Mouse (Mus musculus) lung, postnatal 0 days (tissue): Measurements from ENCODE around the gene Olfr533. TPM values are rescaled to one million over a fixed set of nuclear protein-coding genes. Genes with fewer than 3 reads are reported as not detected.
"Not testable (repeated sequence)": the region's sequence is repeated elsewhere in the genome, so short reads cannot be mapped to it uniquely, and the experiment has no call there.

Experiments used
- ATAC-seq: fragments of 200-750 bp; cut with Nextera tagmentation; 2 replicates; pipeline ENCODE4 v1.8.0; 2017; ENCODE audit warnings: moderate library complexity
- DNase-seq: peaks from one replicate; pipeline ENCODE4 v3.0.0-alpha.2; 2016; ENCODE audit warnings: low spot score
- H3K27ac ChIP-seq: fragments of 300-500 bp; sonication (generic); 2 replicates; pipeline ENCODE4 v1.5.1; 2014; ENCODE audit warnings: antibody characterized with exemption, mild to moderate bottlenecking, low read length, mixed read lengths
- H3K27me3 ChIP-seq: fragments of 300-500 bp; sonication (generic); replicated peaks from 2 replicates; pipeline ENCODE4 v1.6.1; 2014; ENCODE audit warnings: low read length, mixed read lengths; ENCODE audit not compliant: insufficient read depth
- H3K36me3 ChIP-seq: fragments of 300-500 bp; sonication (generic); 2 replicates; pipeline ENCODE4 v1.6.1; 2014; ENCODE audit warnings: low read length, mixed read lengths; ENCODE audit not compliant: insufficient read depth
- H3K4me1 ChIP-seq: fragments of 300-500 bp; sonication (generic); 2 replicates; pipeline ENCODE4 v1.6.1; 2014; ENCODE audit warnings: antibody characterized with exemption, low read depth, low read length, mixed read lengths; ENCODE audit not compliant: insufficient read depth
- H3K4me2 ChIP-seq: fragments of 300-500 bp; sonication (generic); replicated peaks from 2 replicates; pipeline ENCODE4 v1.6.1; 2014; ENCODE audit warnings: low read depth, mild to moderate bottlenecking, low read length, moderate library complexity, mixed read lengths
- H3K4me3 ChIP-seq: fragments of 300-500 bp; sonication (generic); 2 replicates; pipeline ENCODE4 v1.5.1; 2014; ENCODE audit warnings: low read depth, low read length
- H3K9ac ChIP-seq: fragments of 300-500 bp; sonication (generic); replicated peaks from 2 replicates; pipeline ENCODE4 v1.6.1; 2014; ENCODE audit warnings: low read depth, mild to moderate bottlenecking
- H3K9me3 ChIP-seq: fragments of 300-500 bp; sonication (generic); 2 replicates; pipeline ENCODE4 v1.6.1; 2016; ENCODE audit warnings: low read length, mixed read lengths
- CTCF ChIP-seq: IDR thresholded peaks from 2 replicates; pipeline ENCODE4 v1.5.1; 2016; ENCODE audit warnings: antibody characterized with exemption, mild to moderate bottlenecking
- EP300 ChIP-seq: IDR thresholded peaks from 2 replicates; pipeline ENCODE4 v1.6.1; 2016; ENCODE audit warnings: antibody characterized with exemption, mild to moderate bottlenecking, control low read depth
- WGBS: fragments of 180-500 bp; shearing (Covaris S2); extraction: QIAGEN DNeasy Blood & Tissue Kit; methylation state at CpG from one replicate; pipeline ENCODE4 v1.1.7; 2014; 5-methylcytosine and 5-hydroxymethylcytosine counted together
- polyA plus RNA-seq: library from polyadenylated mRNA; unstranded; fragments of >200 nt; fragmentation: Nextera tagmentation; extraction: Ambion mirVana; gene quantifications from 2 replicates; pipeline ENCODE4 v1.2.1, GENCODE M21; 2015

The Olfr533 gene
- polyA plus RNA-seq, 1 experiment from 2014 or later, result not detected

DNA sequence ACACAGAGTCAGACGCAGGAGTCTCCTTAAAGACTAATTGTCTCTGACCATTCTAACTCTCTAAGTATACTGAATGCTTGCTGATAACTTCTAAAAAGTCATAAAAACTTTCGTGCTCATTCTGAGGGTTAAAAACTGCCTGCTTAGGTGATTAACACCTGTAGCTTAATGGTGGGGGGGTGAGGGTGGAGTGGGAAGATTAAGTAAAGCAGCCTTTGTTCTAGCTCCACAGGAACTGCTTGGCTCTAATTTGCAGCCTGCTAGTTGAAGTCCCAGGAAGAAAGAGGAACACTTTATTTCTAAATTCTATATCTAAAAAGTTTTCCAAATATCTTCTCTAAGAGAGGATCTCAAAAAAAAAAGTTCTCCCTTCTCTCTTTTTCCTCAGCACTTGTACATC, 31.1 kb downstream of the Olfr533 start:
- WGBS, result 32% methylated on average over 2 of the region's 2 CpGs
- Histone ChIP-seq H3K4me2 (no peak overlapping the region), H3K4me1 (no peaks in the 10 kb centered on the region), H3K4me3 (no peak overlapping the region), H3K27me3 (no peaks in the 10 kb centered on the region), H3K27ac (no peak overlapping the region), H3K9me3 (no peaks in the 10 kb centered on the region), H3K9ac (no peak overlapping the region), H3K36me3 (no peaks in the 10 kb centered on the region)
- DNase-seq (no peak), ATAC-seq (no peak)
- TF ChIP-seq CTCF, result no peak
- TF ChIP-seq EP300, result no peak

DNA sequence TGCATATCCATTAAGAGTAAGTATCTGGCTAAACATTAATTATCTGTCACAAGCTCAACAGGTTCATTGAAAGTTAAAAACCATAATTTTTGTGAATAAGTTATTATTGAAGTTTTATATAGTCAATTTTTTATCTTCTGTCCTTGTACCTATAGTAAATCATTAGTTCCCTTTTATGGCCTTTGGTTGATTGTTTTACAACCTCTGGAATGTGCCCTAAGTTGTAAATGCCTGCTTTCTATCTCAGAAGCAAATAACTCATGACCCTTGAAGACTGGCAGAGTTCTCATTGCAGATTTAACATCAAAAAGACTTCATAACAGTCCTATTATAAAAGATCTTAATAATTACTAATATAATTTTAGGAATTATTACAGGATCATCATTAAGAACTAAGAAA, 31.5 kb downstream of the Olfr533 start:
- Histone ChIP-seq H3K4me2 (no peak overlapping the region), H3K9ac (no peak overlapping the region), H3K4me3 (no peak overlapping the region), H3K9me3 (no peaks in the 10 kb centered on the region), H3K27me3 (no peaks in the 10 kb centered on the region), H3K36me3 (no peaks in the 10 kb centered on the region), H3K27ac (no peak overlapping the region), H3K4me1 (no peaks in the 10 kb centered on the region)
- no peak for DNase-seq
- no peak for ATAC-seq
- no peak for TF ChIP-seq EP300

DNA sequence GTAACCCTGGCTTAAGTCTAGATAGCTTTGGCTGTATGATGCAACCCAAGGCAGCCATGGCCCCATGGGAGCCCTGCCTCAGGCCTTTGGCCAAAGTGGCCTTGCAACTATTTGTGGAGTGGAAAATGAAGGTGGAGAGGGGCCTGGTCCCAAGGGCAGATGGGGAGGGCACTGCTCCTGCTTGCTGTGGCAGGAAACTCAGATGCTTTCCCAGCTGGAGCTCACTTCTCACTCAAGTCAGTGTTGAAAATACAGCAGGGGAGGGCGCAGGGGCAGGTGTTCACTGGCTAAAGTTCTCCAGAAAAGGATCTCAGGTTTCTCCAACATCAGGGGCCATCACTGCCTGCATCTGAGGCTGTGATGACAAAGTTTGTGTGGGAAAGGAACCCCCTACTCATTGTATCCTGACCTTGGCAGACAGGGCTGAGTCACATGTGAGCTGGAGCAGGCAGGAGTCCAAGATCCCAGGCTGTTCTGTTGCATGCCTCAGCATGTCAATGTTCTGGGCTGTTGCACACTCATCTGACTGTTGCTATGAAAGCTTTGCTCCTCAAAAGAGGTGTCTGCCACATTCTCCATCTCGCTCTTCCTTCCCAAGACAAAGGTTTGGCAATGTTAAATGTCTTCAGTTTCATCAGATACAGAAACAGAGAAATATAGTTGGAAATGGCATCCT, 44.3 kb downstream of the Olfr533 start, which contains the start of gene Olfr536:
TSS of gene Olfr536 (minus strand) at position 51 of the 676 bp plus-strand sequence.
- 72% methylated on average over 1 of the region's 2 CpGs for WGBS

More for the DNA sequence above, 44.3 kb downstream of the Olfr533 start, which contains the start of gene Olfr536:
- ATAC-seq, H3K36me3 ChIP-seq, H3K4me2 ChIP-seq, H3K4me1 ChIP-seq, H3K9ac ChIP-seq, H3K27me3 ChIP-seq, H3K4me3 ChIP-seq, DNase-seq, H3K27ac ChIP-seq, H3K9me3 ChIP-seq: not testable (repeated sequence)

Other genes starting within 250 kb of the Olfr533 start
- 0.23 and 0.56 TPM in 2 replicates for gene Cd163l1, start 245.1 kb upstream of the Olfr533 start, polyA plus RNA-seq
- 0.05 TPM in 1 of 2 replicates, not detected in the other for gene 5830411N06Rik, start 216.1 kb upstream of the Olfr533 start, polyA plus RNA-seq
- not detected in 2 replicates for gene Olfr525, start 142.5 kb upstream of the Olfr533 start, polyA plus RNA-seq
- gene Olfr527, start 129.4 kb upstream of the Olfr533 start, polyA plus RNA-seq, result not detected in 2 replicates
- not detected in 2 replicates for gene Olfr60, start 101.7 kb upstream of the Olfr533 start, polyA plus RNA-seq
- not detected in 2 replicates for gene Olfr530, start 87.0 kb upstream of the Olfr533 start, polyA plus RNA-seq
- not detected in 2 replicates for gene Olfr531, start 60.5 kb upstream of the Olfr533 start, polyA plus RNA-seq
- gene Olfr532, start 41.7 kb upstream of the Olfr533 start, polyA plus RNA-seq, result not detected in 2 replicates
- not detected in 2 replicates for gene Olfr535, start 20.8 kb downstream of the Olfr533 start, polyA plus RNA-seq
- gene Olfr536, start 44.0 kb downstream of the Olfr533 start, polyA plus RNA-seq, result not detected in 2 replicates
- gene Olfr538, start 104.5 kb downstream of the Olfr533 start, polyA plus RNA-seq, result not detected in 2 replicates
- gene Olfr46, start 137.9 kb downstream of the Olfr533 start, polyA plus RNA-seq, result 0.01 TPM in 1 of 2 replicates, not detected in the other
- gene Olfr61, start 165.6 kb downstream of the Olfr533 start, polyA plus RNA-seq, result not detected in 2 replicates
- gene Olfr53, start 183.1 kb downstream of the Olfr533 start, polyA plus RNA-seq, result not detected in 2 replicates
- not detected in 2 replicates for gene Olfr539, start 196.6 kb downstream of the Olfr533 start, polyA plus RNA-seq
- not detected in 2 replicates for gene Olfr45, start 218.6 kb downstream of the Olfr533 start, polyA plus RNA-seq
- gene Olfr541, start 233.9 kb downstream of the Olfr533 start, polyA plus RNA-seq, result not detected in 2 replicates